Mouse (Mus musculus): Measurements from ENCODE around the gene Armc2. TPM values are rescaled to one million over a fixed set of nuclear protein-coding genes. Genes with fewer than 3 reads are reported as not detected.

Armc2 gene
- polyA plus RNA-seq, 1 experiment from 2014 or later: 2.0 TPM

DNA sequence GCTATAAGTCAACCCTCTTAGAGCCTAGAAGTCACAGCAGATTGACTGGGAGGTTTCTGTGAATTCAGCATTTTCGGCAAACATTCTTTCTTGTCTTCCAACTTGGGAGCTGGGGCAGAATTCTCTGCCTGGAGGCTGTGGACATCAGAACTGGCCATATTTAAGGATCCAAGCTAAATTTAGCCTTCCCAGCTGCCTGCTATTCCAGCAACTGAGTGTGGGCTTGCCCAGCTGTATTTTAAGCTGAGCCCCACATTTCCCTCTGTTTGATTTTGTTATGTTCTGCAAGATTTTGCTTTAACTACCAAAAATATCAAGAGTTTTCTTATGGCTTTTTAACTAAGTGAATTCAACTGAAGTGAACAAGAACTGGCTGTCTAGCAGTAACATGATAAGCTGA, 24.6 kb upstream of the Armc2 start:
- 73% methylated on average over 1 of the region's 1 CpGs for WGBS
- no peak overlapping the region for H3K27ac ChIP-seq
- ATAC-seq (ENCODE audit: insufficient read depth, low FRiP score, low read depth): no peak

DNA sequence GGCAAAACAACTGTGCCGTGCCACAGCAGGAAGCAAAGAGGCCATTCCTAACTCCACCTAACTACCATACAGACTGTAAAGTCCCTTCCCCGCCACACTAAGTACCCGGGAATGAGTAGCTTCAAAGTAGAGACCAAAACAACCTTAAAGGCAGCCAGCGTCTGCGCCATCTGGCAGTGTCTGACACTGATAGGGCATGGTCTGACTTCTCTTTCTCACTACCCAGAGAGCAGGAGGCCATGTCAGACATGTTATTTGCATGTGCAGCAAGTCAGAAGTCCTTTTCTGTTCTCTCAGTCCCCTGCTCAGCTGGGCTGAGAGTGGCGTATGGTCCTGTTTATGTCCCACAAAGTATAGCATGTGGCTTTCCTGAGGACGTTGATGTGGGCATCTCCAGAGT, 23.8 kb upstream of the Armc2 start:
- Histone ChIP-seq H3K4me2 (no peak overlapping the region), H3K4me3 (replicated peaks) (no peak overlapping the region), H3K27ac (no peak overlapping the region), H3K9ac (no peak overlapping the region), H3K4me1 (no peaks in the 10 kb centered on the region), H3K9me3 (no peaks in the 10 kb centered on the region), H3K27me3 (replicated peaks) (no peaks in the 10 kb centered on the region), H3K36me3 (no peaks in the 10 kb centered on the region)
- no peak for ATAC-seq (ENCODE audit: insufficient read depth, low FRiP score, low read depth)
- WGBS: 67% methylated on average over 7 of the region's 7 CpGs

More for the DNA sequence above, 24.6 kb upstream of the Armc2 start:
- Histone ChIP-seq H3K9me3 (no peaks in the 10 kb centered on the region), H3K4me1 (no peaks in the 10 kb centered on the region), H3K4me3 (replicated peaks) (no peak overlapping the region), H3K36me3 (no peaks in the 10 kb centered on the region), H3K4me2 (no peak overlapping the region), H3K9ac (no peak overlapping the region), H3K27me3 (replicated peaks) (no peaks in the 10 kb centered on the region)

DNA sequence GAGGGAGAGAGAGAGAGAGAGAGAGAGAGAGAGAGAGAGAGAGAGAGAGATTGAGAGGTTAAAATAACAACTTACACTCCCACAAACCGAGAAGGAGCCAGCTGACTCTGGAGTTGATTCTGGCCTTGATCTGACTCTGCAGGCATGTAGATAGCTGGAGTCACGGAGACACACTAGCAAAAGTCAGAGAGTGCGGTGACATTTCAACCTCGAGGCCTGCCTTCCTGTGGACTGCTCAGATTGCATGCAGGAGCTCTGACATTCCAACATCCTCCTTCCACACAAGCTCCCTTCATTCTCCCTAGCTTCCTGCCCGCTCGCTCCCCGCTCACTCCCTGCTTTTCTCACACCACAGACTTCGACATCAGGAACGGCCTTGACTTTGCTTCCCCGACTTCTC, 20.3 kb upstream of the Armc2 start:
- whole genome bisulfite sequencing: 47% methylated on average over 10 of the region's 10 CpGs
- no peak overlapping the region for H3K4me3 ChIP-seq (replicated peaks)
- H3K9ac ChIP-seq: no peak overlapping the region
- no peak overlapping the region for H3K4me2 ChIP-seq
- no peaks in the 10 kb centered on the region for H3K9me3 ChIP-seq
- H3K36me3 ChIP-seq: no peaks in the 10 kb centered on the region
- H3K27me3 ChIP-seq (replicated peaks): no peaks in the 10 kb centered on the region
- ATAC-seq (ENCODE audit: insufficient read depth, low FRiP score, low read depth): no peak
- H3K27ac ChIP-seq: no peak overlapping the region
- no peaks in the 10 kb centered on the region for H3K4me1 ChIP-seq

DNA sequence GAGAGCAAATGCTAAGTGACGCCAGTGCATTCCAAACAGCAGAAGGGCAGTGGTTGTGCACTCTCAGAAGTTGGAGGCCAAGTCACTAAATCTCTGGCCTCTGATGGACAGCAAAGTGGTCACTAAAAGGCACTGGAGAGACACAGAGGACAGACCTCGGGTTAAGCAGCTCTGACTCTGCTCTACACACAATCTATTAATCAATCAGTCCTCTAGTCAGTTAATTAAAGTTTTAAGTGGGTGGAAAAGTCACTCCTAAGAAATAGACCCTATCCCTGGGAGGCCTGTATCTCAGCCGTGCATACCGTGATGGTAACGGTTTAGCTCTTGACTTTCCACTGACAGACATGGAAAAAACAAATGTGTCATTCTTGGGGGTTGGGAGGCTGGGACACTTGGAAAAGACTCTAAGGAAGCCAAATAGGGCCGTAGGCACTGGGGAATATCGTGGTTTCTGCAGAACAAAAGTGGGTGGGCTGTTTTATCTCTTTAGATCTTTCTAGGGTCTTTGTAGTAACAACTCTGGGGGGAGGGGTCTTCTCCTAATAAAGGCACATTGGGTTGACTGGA, 19.1 kb upstream of the Armc2 start:
- 42% methylated on average over 7 of the region's 7 CpGs for WGBS
- no peak overlapping the region for H3K4me2 ChIP-seq

DNA sequence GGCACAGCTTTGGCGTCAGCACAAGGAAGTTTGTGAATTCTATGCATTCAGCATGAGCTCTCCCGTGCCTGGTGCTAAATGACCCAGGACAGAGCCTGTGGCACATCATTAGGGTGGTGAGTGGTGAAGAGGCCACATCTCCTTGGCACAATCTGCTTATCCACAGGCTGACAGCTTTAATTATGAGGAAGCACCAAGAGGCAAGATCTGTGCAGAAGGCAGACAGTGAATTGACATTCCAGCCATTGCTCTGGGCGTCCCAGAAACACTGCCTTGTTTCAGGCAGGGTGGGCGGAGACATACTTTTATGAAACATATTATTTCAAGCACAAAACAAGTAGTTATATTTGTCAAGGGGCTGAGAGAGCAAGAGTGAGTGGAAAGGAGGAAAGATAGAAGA, 18.6 kb upstream of the Armc2 start:
- Histone ChIP-seq H3K27ac (no peak overlapping the region), H3K4me2 (no peak overlapping the region), H3K4me1 (no peaks in the 10 kb centered on the region), H3K27me3 (replicated peaks) (no peaks in the 10 kb centered on the region), H3K9ac (no peak overlapping the region), H3K9me3 (no peaks in the 10 kb centered on the region), H3K36me3 (no peaks in the 10 kb centered on the region), H3K4me3 (replicated peaks) (no peak overlapping the region)
- no peak for ATAC-seq (ENCODE audit: insufficient read depth, low FRiP score, low read depth)
- WGBS: 51% methylated on average over 4 of the region's 4 CpGs

More for the DNA sequence above, 19.1 kb upstream of the Armc2 start:
- Histone ChIP-seq H3K36me3 (no peaks in the 10 kb centered on the region), H3K9me3 (no peaks in the 10 kb centered on the region), H3K27ac (no peak overlapping the region), H3K4me1 (no peaks in the 10 kb centered on the region), H3K4me3 (replicated peaks) (no peak overlapping the region), H3K27me3 (replicated peaks) (no peaks in the 10 kb centered on the region), H3K9ac (no peak overlapping the region)
- no peak for ATAC-seq (ENCODE audit: insufficient read depth, low FRiP score, low read depth)

DNA sequence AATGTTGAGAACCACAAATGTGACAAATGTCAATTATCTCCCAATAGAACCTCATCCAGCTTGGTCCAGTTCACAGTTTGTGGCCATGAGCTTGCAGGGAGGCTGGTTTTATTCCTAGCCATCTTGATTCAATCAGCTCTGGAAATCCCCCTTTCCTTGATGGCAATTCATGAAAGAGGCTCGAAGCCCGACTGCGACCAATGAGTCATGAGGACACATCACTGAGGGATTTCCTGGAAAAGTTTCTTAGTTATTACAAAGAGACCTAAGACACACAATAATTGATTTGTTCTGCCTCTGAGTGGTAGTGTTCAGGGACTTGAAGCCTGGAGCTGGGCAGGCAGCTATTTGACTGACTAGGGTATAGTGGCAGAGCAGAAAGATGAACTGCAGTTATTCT, 15.3 kb upstream of the Armc2 start:
- no peaks in the 10 kb centered on the region for H3K9me3 ChIP-seq
- H3K9ac ChIP-seq: no peak overlapping the region
- no peaks in the 10 kb centered on the region for H3K36me3 ChIP-seq
- 84% methylated on average over 3 of the region's 3 CpGs for WGBS
- peaks cover 4% of the 10 kb centered on the region; the same call in 1 of the 2 replicates for H3K4me1 ChIP-seq
- no peak for ATAC-seq (ENCODE audit: insufficient read depth, low FRiP score, low read depth)
- H3K27ac ChIP-seq: no peak overlapping the region
- no peak overlapping the region for H3K4me3 ChIP-seq (replicated peaks)
- H3K27me3 ChIP-seq (replicated peaks): no peaks in the 10 kb centered on the region
- no peak overlapping the region for H3K4me2 ChIP-seq

DNA sequence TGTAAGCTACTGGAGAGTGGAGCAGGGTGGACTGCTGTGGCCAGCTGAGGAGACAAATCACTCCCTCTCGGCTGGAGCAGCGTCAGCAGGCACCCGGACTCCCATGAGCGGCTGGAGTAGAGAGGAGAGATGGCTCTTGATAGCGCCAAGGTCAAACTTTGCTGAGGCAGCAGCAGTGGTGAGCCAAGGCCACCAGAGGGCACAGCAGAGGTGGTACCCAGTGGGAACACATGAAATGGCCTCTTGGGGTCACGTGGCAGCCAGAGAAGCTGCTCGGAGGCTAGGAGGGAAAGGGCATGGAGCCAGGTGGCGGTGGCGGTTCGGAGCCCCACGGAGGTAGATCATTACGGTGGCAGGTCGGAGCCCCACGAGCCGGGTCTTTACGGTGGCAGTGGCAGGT, 12.8 kb upstream of the Armc2 start:
- Histone ChIP-seq H3K9me3 (no peaks in the 10 kb centered on the region), H3K4me2 (peak overlapping the region; percentile 41), H3K4me1 (peaks cover 4% of the 10 kb centered on the region; the same call in 1 of the 2 replicates), H3K36me3 (no peaks in the 10 kb centered on the region), H3K9ac (no peak overlapping the region), H3K27me3 (replicated peaks) (no peaks in the 10 kb centered on the region), H3K4me3 (replicated peaks) (0 out of 2 replicates have a peak overlapping the region, but pooled peaks have one; percentile 14), H3K27ac (no peak overlapping the region)
- WGBS: 16% methylated on average over 16 of the region's 16 CpGs
- ATAC-seq (ENCODE audit: insufficient read depth, low FRiP score, low read depth): peak; percentile 53

DNA sequence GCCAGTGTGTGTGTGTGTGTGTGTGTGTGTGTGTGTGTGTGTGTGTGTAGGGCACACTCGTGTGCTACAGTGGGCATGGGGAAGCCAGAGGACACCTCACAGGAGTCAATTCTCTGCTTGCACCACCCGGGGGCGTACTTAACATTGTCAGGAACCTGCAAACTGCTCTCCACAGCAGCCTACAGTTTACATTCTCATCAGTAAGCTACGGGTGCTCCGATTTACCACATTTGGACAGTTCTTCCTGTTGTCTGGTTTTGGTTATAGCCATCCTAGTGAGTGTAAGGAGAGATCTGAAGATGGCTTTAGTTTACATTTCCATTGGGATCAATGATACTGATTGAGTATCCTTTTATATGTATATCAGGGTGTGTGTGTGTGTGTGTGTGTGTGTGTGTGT, 11.3 kb upstream of the Armc2 start:
- no peak overlapping the region for H3K9ac ChIP-seq
- H3K27me3 ChIP-seq (replicated peaks): no peaks in the 10 kb centered on the region
- whole genome bisulfite sequencing: 69% methylated on average over 5 of the region's 5 CpGs
- no peak overlapping the region for H3K27ac ChIP-seq
- no peak for ATAC-seq (ENCODE audit: insufficient read depth, low FRiP score, low read depth)
- H3K9me3 ChIP-seq: no peaks in the 10 kb centered on the region
- no peak overlapping the region for H3K4me2 ChIP-seq
- H3K4me1 ChIP-seq: peaks cover 4% of the 10 kb centered on the region; the same call in 1 of the 2 replicates
- no peaks in the 10 kb centered on the region for H3K36me3 ChIP-seq
- H3K4me3 ChIP-seq (replicated peaks): no peak overlapping the region

DNA sequence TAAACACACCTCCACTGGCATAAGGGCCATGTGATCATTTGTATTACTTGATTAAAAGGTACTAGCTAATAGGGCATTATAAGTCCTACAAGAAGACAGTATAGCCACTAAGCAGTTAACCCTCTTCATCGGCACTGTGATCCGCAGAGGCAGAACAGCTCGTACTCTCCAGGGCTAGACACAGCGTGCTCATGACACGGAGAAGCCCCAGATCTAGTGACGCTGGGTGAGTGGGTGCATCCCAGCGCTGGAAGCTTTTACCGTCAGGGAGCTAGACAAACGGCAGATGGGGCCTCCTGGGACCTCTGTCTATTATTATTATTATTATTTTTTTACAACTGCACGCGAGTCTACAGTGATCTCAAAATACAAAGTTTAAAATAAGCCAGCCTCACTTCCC, 9.1 kb upstream of the Armc2 start:
- Histone ChIP-seq H3K36me3 (no peaks in the 10 kb centered on the region), H3K4me1 (peaks cover 4% of the 10 kb centered on the region; the same call in 1 of the 2 replicates), H3K9ac (no peak overlapping the region), H3K27me3 (replicated peaks) (no peaks in the 10 kb centered on the region), H3K4me3 (replicated peaks) (no peak overlapping the region), H3K4me2 (peak overlapping the region; percentile 30), H3K27ac (no peak overlapping the region), H3K9me3 (no peaks in the 10 kb centered on the region)
- WGBS: 51% methylated on average over 11 of the region's 11 CpGs
- ATAC-seq (ENCODE audit: insufficient read depth, low FRiP score, low read depth): no peak

DNA sequence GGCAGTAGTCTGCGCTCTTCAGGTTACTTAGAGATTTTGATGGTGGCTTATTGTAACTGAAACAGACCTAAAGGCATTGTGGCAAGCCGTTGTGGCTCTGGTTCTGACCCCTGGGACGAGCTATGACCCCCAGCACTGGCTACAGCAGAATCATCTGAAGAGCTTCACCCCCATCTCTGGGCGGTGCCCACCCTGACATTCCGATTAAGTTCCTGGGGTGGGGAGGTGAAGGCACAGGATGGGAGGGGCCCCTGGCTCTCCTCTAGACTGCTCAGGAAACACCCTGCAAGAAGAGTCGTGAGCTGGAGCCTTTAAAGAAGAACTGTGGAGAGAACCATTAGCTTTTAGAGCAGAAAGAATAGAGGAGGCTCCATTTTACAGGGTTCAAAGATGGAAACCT, 6.2 kb upstream of the Armc2 start:
- Histone ChIP-seq H3K27ac (no peak overlapping the region), H3K9ac (no peak overlapping the region), H3K4me3 (replicated peaks) (no peak overlapping the region), H3K4me2 (no peak overlapping the region), H3K9me3 (no peaks in the 10 kb centered on the region), H3K27me3 (replicated peaks) (no peaks in the 10 kb centered on the region), H3K4me1 (no peaks in the 10 kb centered on the region), H3K36me3 (no peaks in the 10 kb centered on the region)
- WGBS: 70% methylated on average over 6 of the region's 6 CpGs
- no peak for ATAC-seq (ENCODE audit: insufficient read depth, low FRiP score, low read depth)

DNA sequence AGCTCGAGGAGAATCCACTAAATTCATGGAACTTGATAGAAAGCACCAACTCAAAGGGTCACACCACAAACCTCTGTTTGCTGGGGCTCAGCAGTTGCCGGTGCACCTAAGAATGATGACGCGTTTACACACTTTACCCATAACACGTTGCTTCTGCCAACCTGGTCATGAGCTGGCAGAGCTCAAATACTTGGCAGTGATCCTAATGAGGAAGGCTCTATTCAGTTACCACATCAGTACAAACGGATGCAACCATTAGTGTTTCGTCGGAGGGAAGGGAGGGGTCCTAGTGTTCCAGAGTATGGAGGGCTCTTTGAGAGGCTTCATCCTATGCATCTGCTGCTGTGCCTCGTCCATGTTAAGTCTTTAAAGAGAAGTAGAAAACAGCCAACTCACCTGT, 3.3 kb upstream of the Armc2 start:
- H3K4me3 ChIP-seq (replicated peaks): no peak overlapping the region
- H3K9me3 ChIP-seq: no peaks in the 10 kb centered on the region
- no peak overlapping the region for H3K9ac ChIP-seq
- WGBS: 78% methylated on average over 9 of the region's 9 CpGs
- no peak for ATAC-seq (ENCODE audit: insufficient read depth, low FRiP score, low read depth)
- H3K36me3 ChIP-seq: no peaks in the 10 kb centered on the region
- no peaks in the 10 kb centered on the region for H3K27me3 ChIP-seq (replicated peaks)
- peaks cover 3% of the 10 kb centered on the region; the same call in 1 of the 2 replicates for H3K4me1 ChIP-seq
- H3K27ac ChIP-seq: no peak overlapping the region
- no peak overlapping the region for H3K4me2 ChIP-seq

DNA sequence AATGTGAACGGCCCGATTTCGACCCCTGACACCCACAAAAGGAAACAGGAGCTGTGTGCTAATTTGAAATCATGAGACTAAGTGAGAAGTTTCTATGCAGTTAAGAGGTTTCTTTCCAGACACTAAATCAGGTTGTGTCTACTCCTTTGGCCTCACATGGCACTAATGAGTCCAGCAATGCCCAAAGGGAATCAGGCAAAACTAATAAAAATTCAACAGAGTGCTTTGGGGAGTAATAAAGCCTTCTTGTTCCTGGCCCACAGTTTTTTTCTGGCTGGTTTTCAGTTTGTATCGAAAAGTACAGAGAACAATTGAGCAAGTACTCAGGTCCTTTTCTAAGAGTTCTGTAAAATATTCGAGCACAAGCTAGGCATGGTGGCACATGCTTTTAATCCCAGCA, 4.2 kb downstream of the Armc2 start:
- WGBS: 84% methylated on average over 5 of the region's 5 CpGs
- H3K4me3 ChIP-seq (replicated peaks): no peak overlapping the region
- no peak overlapping the region for H3K9ac ChIP-seq
- no peaks in the 10 kb centered on the region for H3K27me3 ChIP-seq (replicated peaks)
- no peak for ATAC-seq (ENCODE audit: insufficient read depth, low FRiP score, low read depth)
- no peak overlapping the region for H3K4me2 ChIP-seq
- H3K27ac ChIP-seq: no peak overlapping the region
- H3K36me3 ChIP-seq: no peaks in the 10 kb centered on the region
- H3K4me1 ChIP-seq: peaks cover 3% of the 10 kb centered on the region; the same call in 1 of the 2 replicates
- H3K9me3 ChIP-seq: no peaks in the 10 kb centered on the region

Measured in stomach, embryonic 15.5 days (tissue).